Mouse (Mus musculus): Measurements from ENCODE around the gene Tead3. TPM values are rescaled to one million over a fixed set of nuclear protein-coding genes. Genes with fewer than 3 reads are reported as not detected.

Tead3 gene
- polyA plus RNA-seq, 1 experiment from 2014 or later: 7.2 TPM

GRCm38 (mm10) chr17:28290671-28291070 lies 59.9 kb downstream of the Tead3 start:
- Histone ChIP-seq H3K27ac (replicated peaks in 1 of 2; ENCODE audit: control insufficient read depth in 1 of 2, insufficient read depth in 1 of 2, low read depth in 2 of 2, low read length in 2 of 2) (no peak overlapping the region), H3K4me3 (ENCODE audit: control insufficient read depth in 1 of 2, insufficient read depth in 1 of 2, low read depth in 1 of 2, low read length in 2 of 2) (no peak overlapping the region), H3K9me3 (ENCODE audit: control insufficient read depth, low read length) (no peaks in the 10 kb centered on the region), H3K4me1 (ENCODE audit: control insufficient read depth in 2 of 2, insufficient read depth in 2 of 2, low read length in 2 of 2) (peaks cover 11% of the 10 kb centered on the region in 2 experiments; a peak in 2 of 4 replicates), H3K27me3 (ENCODE audit: control insufficient read depth, insufficient read depth, low read length) (no peaks in the 10 kb centered on the region), H3K9ac (ENCODE audit: low read length) (no peak overlapping the region), H3K36me3 (ENCODE audit: control insufficient read depth, insufficient read depth, low read length) (0 out of 2 replicates have a peak, but pooled peaks cover 2% of the 10 kb centered on the region), H3K4me2 (ENCODE audit: low read length) (no peak overlapping the region)
- no peak for ATAC-seq (ENCODE audit: insufficient number of reproducible peaks, insufficient read depth, low FRiP score, low read depth)
- WGBS: 60% methylated on average over 11 of the region's 11 CpGs

DNA sequence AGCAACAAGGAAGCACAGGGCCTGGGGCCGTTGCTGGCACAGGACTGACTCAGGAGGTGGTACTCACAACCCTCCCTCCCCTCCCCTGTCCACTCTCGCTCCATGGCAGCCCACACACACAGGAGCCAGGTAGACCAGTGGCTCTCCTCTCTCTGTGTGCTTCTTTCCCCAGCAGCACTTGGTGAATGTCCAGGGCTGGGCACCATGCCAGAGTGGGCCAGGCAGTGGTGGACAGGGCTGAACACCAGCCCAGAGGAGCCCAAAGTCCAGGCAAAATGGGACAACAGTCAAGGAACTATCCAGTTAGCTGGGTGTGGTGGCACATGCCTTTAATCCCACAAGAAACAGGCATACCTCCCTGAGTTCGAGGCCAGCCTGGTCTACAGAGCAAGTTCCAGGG lies 60.4 kb downstream of the Tead3 start:
- H3K4me2 ChIP-seq (ENCODE audit: low read length): no peak overlapping the region
- H3K27ac ChIP-seq (replicated peaks in 1 of 2; ENCODE audit: control insufficient read depth in 1 of 2, insufficient read depth in 1 of 2, low read depth in 2 of 2, low read length in 2 of 2): no peak overlapping the region
- no peak overlapping the region for H3K4me3 ChIP-seq (ENCODE audit: control insufficient read depth in 1 of 2, insufficient read depth in 1 of 2, low read depth in 1 of 2, low read length in 2 of 2)
- H3K36me3 ChIP-seq (ENCODE audit: control insufficient read depth, insufficient read depth, low read length): no peaks in the 10 kb centered on the region
- peaks cover 11 to 13% of the 10 kb centered on the region in 2 experiments; a peak in 2 of 4 replicates for H3K4me1 ChIP-seq (ENCODE audit: control insufficient read depth in 2 of 2, insufficient read depth in 2 of 2, low read length in 2 of 2)
- H3K9me3 ChIP-seq (ENCODE audit: control insufficient read depth, low read length): no peaks in the 10 kb centered on the region
- H3K9ac ChIP-seq (ENCODE audit: low read length): no peak overlapping the region
- WGBS: 67% methylated on average over 3 of the region's 3 CpGs
- no peaks in the 10 kb centered on the region for H3K27me3 ChIP-seq (ENCODE audit: control insufficient read depth, insufficient read depth, low read length)
- no peak for ATAC-seq (ENCODE audit: insufficient number of reproducible peaks, insufficient read depth, low FRiP score, low read depth)

- H3K36me3 ChIP-seq (ENCODE audit: control insufficient read depth, insufficient read depth, low read length): no peaks in the 10 kb centered on the region
- no peak; the same call in 1 of the 2 replicates for ATAC-seq (ENCODE audit: insufficient number of reproducible peaks, insufficient read depth, low FRiP score, low read depth)
- H3K9me3 ChIP-seq (ENCODE audit: control insufficient read depth, low read length): no peaks in the 10 kb centered on the region
- 53% methylated on average over 5 of the region's 5 CpGs for WGBS
- H3K9ac ChIP-seq (ENCODE audit: low read length): no peak overlapping the region
- peaks cover 11 to 13% of the 10 kb centered on the region in 2 experiments; a peak in 2 of 4 replicates for H3K4me1 ChIP-seq (ENCODE audit: control insufficient read depth in 2 of 2, insufficient read depth in 2 of 2, low read length in 2 of 2)
- H3K27me3 ChIP-seq (ENCODE audit: control insufficient read depth, insufficient read depth, low read length): no peaks in the 10 kb centered on the region
- H3K4me2 ChIP-seq (ENCODE audit: low read length): no peak overlapping the region
- no peak overlapping the region for H3K4me3 ChIP-seq (ENCODE audit: control insufficient read depth in 1 of 2, insufficient read depth in 1 of 2, low read depth in 1 of 2, low read length in 2 of 2)
- H3K27ac ChIP-seq (replicated peaks in 1 of 2; ENCODE audit: control insufficient read depth in 1 of 2, insufficient read depth in 1 of 2, low read depth in 2 of 2, low read length in 2 of 2): no peak overlapping the region
Observed at GRCm38 (mm10) chr17:28287980-28288379, 62.6 kb downstream of the Tead3 start.

DNA sequence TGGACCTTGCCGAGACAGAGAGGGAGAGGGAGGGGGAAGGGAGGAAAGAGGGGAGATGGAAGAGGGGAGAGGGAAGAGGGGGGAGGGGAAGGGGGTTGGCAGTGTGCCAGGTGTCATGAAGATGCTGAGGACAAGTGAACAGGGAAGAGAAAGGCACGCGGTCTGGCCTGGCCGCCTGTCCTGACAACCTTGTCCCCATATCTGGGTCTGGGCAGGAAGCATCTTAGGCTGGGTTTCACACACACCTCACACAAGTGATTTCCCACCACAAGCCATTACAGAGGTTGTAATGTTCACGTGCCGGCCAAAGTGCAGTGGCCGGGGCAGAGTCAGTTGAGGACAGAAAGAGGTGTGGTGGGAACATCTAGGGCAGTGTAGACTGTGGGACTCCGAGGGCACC lies 63.0 kb downstream of the Tead3 start:
- no peaks in the 10 kb centered on the region for H3K27me3 ChIP-seq (ENCODE audit: control insufficient read depth, insufficient read depth, low read length)
- H3K9me3 ChIP-seq (ENCODE audit: control insufficient read depth, low read length): no peaks in the 10 kb centered on the region
- no peak for ATAC-seq (ENCODE audit: insufficient number of reproducible peaks, insufficient read depth, low FRiP score, low read depth)

DNA sequence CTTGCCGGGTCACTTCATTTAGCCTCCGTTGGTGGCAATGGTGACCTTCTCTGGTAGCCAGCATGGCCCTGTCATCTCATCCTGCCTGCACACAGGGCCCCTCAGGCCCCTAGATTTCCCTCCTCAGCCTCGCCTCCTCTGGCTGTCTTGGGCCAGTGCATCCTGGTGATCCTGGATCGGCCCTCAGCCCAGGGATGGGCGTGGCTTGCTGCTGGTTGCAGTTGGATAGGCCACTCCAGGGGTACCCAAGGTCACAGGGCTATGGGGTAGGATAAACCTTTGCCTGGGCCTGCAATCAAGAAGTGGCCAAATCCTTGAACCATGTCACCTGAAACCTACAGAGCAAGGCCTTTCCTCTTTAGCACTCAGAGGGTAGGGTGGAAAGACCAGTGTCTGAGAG lies 63.7 kb downstream of the Tead3 start:
- Histone ChIP-seq H3K27ac (replicated peaks in 1 of 2; ENCODE audit: control insufficient read depth in 1 of 2, insufficient read depth in 1 of 2, low read depth in 2 of 2, low read length in 2 of 2) (no peak overlapping the region), H3K4me2 (ENCODE audit: low read length) (no peak overlapping the region), H3K9me3 (ENCODE audit: control insufficient read depth, low read length) (no peaks in the 10 kb centered on the region), H3K4me1 (ENCODE audit: control insufficient read depth in 2 of 2, insufficient read depth in 2 of 2, low read length in 2 of 2) (peaks cover 11 to 13% of the 10 kb centered on the region in 2 experiments; a peak in 2 of 4 replicates), H3K27me3 (ENCODE audit: control insufficient read depth, insufficient read depth, low read length) (no peaks in the 10 kb centered on the region), H3K4me3 (ENCODE audit: control insufficient read depth in 1 of 2, insufficient read depth in 1 of 2, low read depth in 1 of 2, low read length in 2 of 2) (no peak overlapping the region), H3K9ac (ENCODE audit: low read length) (no peak overlapping the region), H3K36me3 (ENCODE audit: control insufficient read depth, insufficient read depth, low read length) (no peaks in the 10 kb centered on the region)
- no peak for ATAC-seq (ENCODE audit: insufficient number of reproducible peaks, insufficient read depth, low FRiP score, low read depth)
- WGBS: 56% methylated on average over 5 of the region's 5 CpGs

More for the DNA sequence above, 63.0 kb downstream of the Tead3 start:
- Histone ChIP-seq H3K9ac (ENCODE audit: low read length) (no peak overlapping the region), H3K4me3 (ENCODE audit: control insufficient read depth in 1 of 2, insufficient read depth in 1 of 2, low read depth in 1 of 2, low read length in 2 of 2) (no peak overlapping the region), H3K4me1 (ENCODE audit: control insufficient read depth in 2 of 2, insufficient read depth in 2 of 2, low read length in 2 of 2) (peaks cover 11 to 13% of the 10 kb centered on the region in 2 experiments; a peak in 2 of 4 replicates), H3K36me3 (ENCODE audit: control insufficient read depth, insufficient read depth, low read length) (no peaks in the 10 kb centered on the region), H3K27ac (replicated peaks in 1 of 2; ENCODE audit: control insufficient read depth in 1 of 2, insufficient read depth in 1 of 2, low read depth in 2 of 2, low read length in 2 of 2) (no peak overlapping the region), H3K4me2 (ENCODE audit: low read length) (no peak overlapping the region)
- 26% methylated on average over 8 of the region's 8 CpGs for WGBS

GRCm38 (mm10) chr17:28286133-28286532 lies 64.5 kb downstream of the Tead3 start:
- no peak overlapping the region for H3K4me2 ChIP-seq (ENCODE audit: low read length)
- H3K27me3 ChIP-seq (ENCODE audit: control insufficient read depth, insufficient read depth, low read length): no peaks in the 10 kb centered on the region
- H3K4me3 ChIP-seq (ENCODE audit: control insufficient read depth in 1 of 2, insufficient read depth in 1 of 2, low read depth in 1 of 2, low read length in 2 of 2): no peak overlapping the region
- no peaks in the 10 kb centered on the region for H3K36me3 ChIP-seq (ENCODE audit: control insufficient read depth, insufficient read depth, low read length)
- H3K27ac ChIP-seq (replicated peaks in 1 of 2; ENCODE audit: control insufficient read depth in 1 of 2, insufficient read depth in 1 of 2, low read depth in 2 of 2, low read length in 2 of 2): no peak overlapping the region
- ATAC-seq (ENCODE audit: insufficient number of reproducible peaks, insufficient read depth, low FRiP score, low read depth): no peak
- 87% methylated on average over 10 of the region's 10 CpGs for WGBS
- H3K9me3 ChIP-seq (ENCODE audit: control insufficient read depth, low read length): no peaks in the 10 kb centered on the region
- no peak overlapping the region for H3K9ac ChIP-seq (ENCODE audit: low read length)
- H3K4me1 ChIP-seq (ENCODE audit: control insufficient read depth in 2 of 2, insufficient read depth in 2 of 2, low read length in 2 of 2): peaks cover 11 to 14% of the 10 kb centered on the region in 2 experiments; a peak in 3 of 4 replicates

DNA sequence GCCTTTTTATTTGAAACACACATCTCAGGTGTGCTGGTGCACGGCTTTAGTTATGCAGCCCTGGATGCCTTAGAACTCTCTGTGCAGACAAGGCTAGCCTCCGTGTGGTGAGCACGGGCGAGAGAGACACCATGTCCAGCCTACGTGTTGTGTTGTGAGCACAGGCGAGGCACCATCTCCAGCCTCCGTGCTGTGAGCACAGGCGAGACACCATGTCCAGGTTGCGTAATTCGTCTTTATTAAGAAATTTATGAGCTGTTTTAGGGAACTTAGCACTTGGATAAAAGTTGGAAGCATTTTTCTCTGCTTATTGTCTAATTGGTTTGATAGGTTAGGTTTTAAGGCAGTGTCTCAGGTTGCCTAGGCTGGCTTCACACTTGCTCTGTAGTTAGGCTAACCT lies 67.4 kb downstream of the Tead3 start:
- no peak for ATAC-seq (ENCODE audit: insufficient number of reproducible peaks, insufficient read depth, low FRiP score, low read depth)
- Histone ChIP-seq H3K27ac (replicated peaks in 1 of 2; ENCODE audit: control insufficient read depth in 1 of 2, insufficient read depth in 1 of 2, low read depth in 2 of 2, low read length in 2 of 2) (no peak overlapping the region), H3K4me1 (ENCODE audit: control insufficient read depth in 2 of 2, insufficient read depth in 2 of 2, low read length in 2 of 2) (peaks cover 19 to 31% of the 10 kb centered on the region in 2 experiments), H3K9ac (ENCODE audit: low read length) (no peak overlapping the region), H3K27me3 (ENCODE audit: control insufficient read depth, insufficient read depth, low read length) (no peaks in the 10 kb centered on the region), H3K4me3 (ENCODE audit: control insufficient read depth in 1 of 2, insufficient read depth in 1 of 2, low read depth in 1 of 2, low read length in 2 of 2) (no peak overlapping the region), H3K36me3 (ENCODE audit: control insufficient read depth, insufficient read depth, low read length) (no peaks in the 10 kb centered on the region), H3K9me3 (ENCODE audit: control insufficient read depth, low read length) (no peaks in the 10 kb centered on the region), H3K4me2 (ENCODE audit: low read length) (no peak overlapping the region)
- WGBS: 90% methylated on average over 10 of the region's 10 CpGs

- Histone ChIP-seq H3K27me3 (ENCODE audit: control insufficient read depth, insufficient read depth, low read length) (no peaks in the 10 kb centered on the region), H3K4me1 (ENCODE audit: control insufficient read depth in 2 of 2, insufficient read depth in 2 of 2, low read length in 2 of 2) (peaks cover 14 to 28% of the 10 kb centered on the region in 2 experiments), H3K36me3 (ENCODE audit: control insufficient read depth, insufficient read depth, low read length) (no peaks in the 10 kb centered on the region), H3K27ac (replicated peaks in 1 of 2; ENCODE audit: control insufficient read depth in 1 of 2, insufficient read depth in 1 of 2, low read depth in 2 of 2, low read length in 2 of 2) (no peak overlapping the region), H3K4me3 (ENCODE audit: control insufficient read depth in 1 of 2, insufficient read depth in 1 of 2, low read depth in 1 of 2, low read length in 2 of 2) (no peak overlapping the region), H3K4me2 (ENCODE audit: low read length) (no peak overlapping the region), H3K9me3 (ENCODE audit: control insufficient read depth, low read length) (no peaks in the 10 kb centered on the region), H3K9ac (ENCODE audit: low read length) (no peak overlapping the region)
- WGBS: 94% methylated on average over 7 of the region's 7 CpGs
- no peak for ATAC-seq (ENCODE audit: insufficient number of reproducible peaks, insufficient read depth, low FRiP score, low read depth)
Observed at GRCm38 (mm10) chr17:28281866-28282441, 68.7 kb downstream of the Tead3 start.

All from heart, embryonic 14.5 days (tissue).